Mouse (Mus musculus) WW6 (cell line): ENCODE results near the gene Btg2.

ENCODE experiments used
- DNase-seq: peaks from one replicate; pipeline ENCODE4 v3.0.0-alpha.2; 2013; ENCODE audit warnings: low read depth, low spot score

Btg2 gene

GRCm38 (mm10) chr1:134097956-134098725 lies 19.2 kb upstream of the Btg2 start:
- DNase-seq = no peak

- no peak for DNase-seq
Observed at GRCm38 (mm10) chr1:134097080-134097855, 18.3 kb upstream of the Btg2 start.

GRCm38 (mm10) chr1:134096264-134096934 lies 17.5 kb upstream of the Btg2 start:
- DNase-seq = no peak

- no peak for DNase-seq
Observed at GRCm38 (mm10) chr1:134095721-134096120, 16.8 kb upstream of the Btg2 start.

GRCm38 (mm10) chr1:134095033-134095612 lies 16.2 kb upstream of the Btg2 start:
- no peak for DNase-seq

- DNase-seq = no peak
Observed at GRCm38 (mm10) chr1:134093771-134094526, 15.0 kb upstream of the Btg2 start.

- peak; percentile 42 for DNase-seq
Observed at GRCm38 (mm10) chr1:134092852-134093770, 14.2 kb upstream of the Btg2 start.

GRCm38 (mm10) chr1:134092368-134092767 lies 13.4 kb upstream of the Btg2 start:
- DNase-seq = no peak

GRCm38 (mm10) chr1:134091851-134092250 lies 12.9 kb upstream of the Btg2 start:
- DNase-seq = no peak

- DNase-seq = no peak
Observed at GRCm38 (mm10) chr1:134089074-134089473, 10.2 kb upstream of the Btg2 start.

- no peak for DNase-seq
Observed at GRCm38 (mm10) chr1:134086811-134087398, 8.0 kb upstream of the Btg2 start.

GRCm38 (mm10) chr1:134086017-134086416 lies 7.1 kb upstream of the Btg2 start:
- DNase-seq = no peak

GRCm38 (mm10) chr1:134084128-134084527 lies 5.2 kb upstream of the Btg2 start:
- DNase-seq = no peak

GRCm38 (mm10) chr1:134083676-134084075 lies 4.8 kb upstream of the Btg2 start:
- no peak for DNase-seq

- no peak for DNase-seq
Observed at GRCm38 (mm10) chr1:134082987-134083516, 4.1 kb upstream of the Btg2 start.

- no peak for DNase-seq
Observed at GRCm38 (mm10) chr1:134080881-134081450, 2.0 kb upstream of the Btg2 start.

GRCm38 (mm10) chr1:134080406-134080805 lies 1.5 kb upstream of the Btg2 start:
- no peak for DNase-seq

- no peak for DNase-seq
Observed at GRCm38 (mm10) chr1:134079477-134080163, 700 bp upstream of the Btg2 start.
